Mouse (Mus musculus) lung, postnatal 0 days (tissue): ENCODE measurements around the gene Lzts2.
A peak's percentile ranks its signal among the peaks of the same experiment; 100 is the strongest.

ENCODE experiments used
- CTCF ChIP-seq: IDR thresholded peaks from 2 replicates; pipeline ENCODE4 v1.5.1; 2016; ENCODE audit warnings: antibody characterized with exemption, mild to moderate bottlenecking
- EP300 ChIP-seq: IDR thresholded peaks from 2 replicates; pipeline ENCODE4 v1.6.1; 2016; ENCODE audit warnings: antibody characterized with exemption, mild to moderate bottlenecking, control low read depth

GRCm38 (mm10) chr19:45036867-45037266 lies 22.7 kb downstream of the Lzts2 start:
- TF ChIP-seq CTCF: peak; percentile 87
- TF ChIP-seq EP300: no peak
